In genomic region chr8:109493727-109494126, GRCm38 (mm10) we compare ENCODE assay signal across 26 mouse cellular contexts. TPM values are rescaled to one million over a fixed set of nuclear protein-coding genes. Genes with fewer than 3 reads are reported as not detected.
DNase-seq lines count a peak whose midpoint lies in the region; ATAC-seq and TF ChIP-seq lines count a peak whose summit lies in the region.
"Had no signal": no experiment of that assay in that cellular context is flagged by ENCODE, and none has a peak within 500 bp of the region (broad histone marks: within the 10 kb centered on the region; RNA-seq: fewer than 3 reads in every experiment).

Gene Pmfbp1, plus strand, starts transcription at chr8:109494027.

- peak within 1 kb of the TSS; percentile 13; the same call in 1 of the 2 replicates for H3K27ac ChIP-seq in left cerebral cortex, adult 2 months
- no peak within 1 kb of the TSS for H3K27ac ChIP-seq in testis, adult 2 months (ENCODE audit: control insufficient read depth, insufficient read depth, low read depth, low read length)
- peak within 1 kb of the TSS; percentile 69 for H3K27ac ChIP-seq in limb, embryonic 15.5 days
- H3K27ac ChIP-seq in midbrain, postnatal 0 days (ENCODE audit: low read depth, low read length), result no peak within 1 kb of the TSS
- H3K27ac ChIP-seq: embryonic facial prominence, embryonic 13.5 days; embryonic facial prominence, embryonic 15.5 days; forebrain, embryonic 10.5 days; forebrain, embryonic 12.5 days had no signal

- H3K4me2 ChIP-seq in limb, embryonic 15.5 days, result no peak within 1 kb of the TSS
- no peak within 1 kb of the TSS for H3K4me2 ChIP-seq in midbrain, postnatal 0 days (ENCODE audit: low read depth, low read length, poor library complexity, severe bottlenecking)
- H3K4me2 ChIP-seq: embryonic facial prominence, embryonic 13.5 days; embryonic facial prominence, embryonic 15.5 days; forebrain, embryonic 12.5 days had no signal

- ATAC-seq in limb, embryonic 15.5 days (ENCODE audit: insufficient number of reproducible peaks, low FRiP score, low TSS enrichment, low read depth), result no peak
- ATAC-seq in midbrain, postnatal 0 days (ENCODE audit: low FRiP score), result no peak
- ATAC-seq: forebrain, embryonic 14.5 days had no signal

- intact Hi-C loops in left cerebral cortex, adult 2 months (cut with DNase I), result loop anchor here (2.0 kb wide), 1 partner anchor 49 kb away; no protein-coding TSS in a partner anchor

- no peak for DNase-seq in left cerebral cortex, adult 2 months (ENCODE audit: extremely low spot score in 1 of 2, low spot score in 2 of 2)
- no peak for DNase-seq in left cerebral cortex, adult 9 months (ENCODE audit: low spot score in 2 of 2)
- no peak for DNase-seq in testis, postnatal 10 days (ENCODE audit: low spot score)
- DNase-seq in midbrain, postnatal 0 days (ENCODE audit: low spot score), result no peak
- DNase-seq: adrenal gland, adult 2 months; adrenal gland, postnatal 10 days; adrenal gland, postnatal 25 days; cerebellum, adult 11 months; cerebellum, adult 18-20 months; cerebellum, adult 8-10 months; cerebellum, adult 9-11 months; cerebellum, postnatal 14 days; cerebellum, postnatal 36 days; embryo, embryonic 11 days had no signal

- no peak within 1 kb of the TSS for H3K4me3 ChIP-seq in left cerebral cortex, adult 2 months
- peak within 1 kb of the TSS; percentile 85 for H3K4me3 ChIP-seq in testis, adult 2 months (ENCODE audit: control insufficient read depth, low read depth, low read length)
- no peak within 1 kb of the TSS for H3K4me3 ChIP-seq in limb, embryonic 15.5 days
- no peak within 1 kb of the TSS for H3K4me3 ChIP-seq in midbrain, postnatal 0 days (ENCODE audit: low read depth, low read length)
- H3K4me3 ChIP-seq: embryonic facial prominence, embryonic 13.5 days; embryonic facial prominence, embryonic 15.5 days; erythroblast, embryonic 14.5 days; forebrain, embryonic 10.5 days; forebrain, embryonic 12.5 days had no signal

- no peaks in the 10 kb centered on the region for H3K4me1 ChIP-seq in testis, adult 2 months (ENCODE audit: control insufficient read depth, insufficient read depth, low read length)
- H3K4me1 ChIP-seq in limb, embryonic 15.5 days, result no peaks in the 10 kb centered on the region
- no peaks in the 10 kb centered on the region for H3K4me1 ChIP-seq in midbrain, postnatal 0 days (ENCODE audit: insufficient read depth, low read length)
- H3K4me1 ChIP-seq: embryonic facial prominence, embryonic 13.5 days; embryonic facial prominence, embryonic 15.5 days; forebrain, embryonic 10.5 days; forebrain, embryonic 12.5 days had no signal

- no peaks in the 10 kb centered on the region for H3K27me3 ChIP-seq in testis, adult 2 months (ENCODE audit: control insufficient read depth, insufficient read depth, low read length)
- no peaks in the 10 kb centered on the region for H3K27me3 ChIP-seq in limb, embryonic 15.5 days
- no peaks in the 10 kb centered on the region for H3K27me3 ChIP-seq in midbrain, postnatal 0 days (ENCODE audit: insufficient read depth, low read length)
- H3K27me3 ChIP-seq: embryonic facial prominence, embryonic 13.5 days; embryonic facial prominence, embryonic 15.5 days; forebrain, embryonic 12.5 days had no signal

- H3K9ac ChIP-seq in limb, embryonic 15.5 days, result no peak within 1 kb of the TSS
- no peak within 1 kb of the TSS for H3K9ac ChIP-seq in midbrain, postnatal 0 days (replicated peaks; ENCODE audit: low read length, poor library complexity, severe bottlenecking)
- H3K9ac ChIP-seq: embryonic facial prominence, embryonic 13.5 days; embryonic facial prominence, embryonic 15.5 days; forebrain, embryonic 12.5 days had no signal

- H3K9me3 ChIP-seq in limb, embryonic 15.5 days, result no peaks in the 10 kb centered on the region
- H3K9me3 ChIP-seq in midbrain, postnatal 0 days (ENCODE audit: low read length), result no peaks in the 10 kb centered on the region
- H3K9me3 ChIP-seq: embryonic facial prominence, embryonic 13.5 days; embryonic facial prominence, embryonic 15.5 days; forebrain, embryonic 10.5 days; forebrain, embryonic 12.5 days had no signal

- TF ChIP-seq POLR2A in testis, adult 2 months (IDR thresholded peaks at IDR 0.05; ENCODE audit: control insufficient read depth, low read depth, low read length), result no peak

- TF ChIP-seq CTCF in left cerebral cortex, adult 2 months (IDR thresholded peaks at IDR 0.05), result no peak
- no peak for TF ChIP-seq CTCF in testis, adult 2 months (IDR thresholded peaks at IDR 0.05; ENCODE audit: control insufficient read depth, insufficient read depth, insufficient replicate concordance, low read depth, low read length)
- no peak for TF ChIP-seq CTCF in midbrain, postnatal 0 days (IDR thresholded peaks at IDR 0.05)

- no peaks in the 10 kb centered on the region for H3K36me3 ChIP-seq in testis, adult 2 months (ENCODE audit: control insufficient read depth, insufficient read depth, low read length)
- no peaks in the 10 kb centered on the region for H3K36me3 ChIP-seq in limb, embryonic 15.5 days
- H3K36me3 ChIP-seq in midbrain, postnatal 0 days (ENCODE audit: insufficient read depth, low read length), result no peaks in the 10 kb centered on the region
- H3K36me3 ChIP-seq: embryonic facial prominence, embryonic 13.5 days; embryonic facial prominence, embryonic 15.5 days; forebrain, embryonic 10.5 days; forebrain, embryonic 12.5 days had no signal

- WGBS in limb, embryonic 15.5 days, result 94% methylated on average over 6 of the region's 6 CpGs
- 96% methylated on average over 6 of the region's 6 CpGs for WGBS in midbrain, postnatal 0 days

RNA-seq across cellular contexts. Expression of gene Pmfbp1, which starts in this region (rescaled TPM):
- total RNA-seq in left cerebral cortex, adult 2 months (2021), result under 1 TPM; 0.32 to 0.42 TPM
- polyA plus RNA-seq in testis, adult 2 months (2012; rRNA removed), result 108 TPM in 2 replicates
- 0.12 and 0.27 TPM in 2 replicates for polyA plus RNA-seq in limb, embryonic 15.5 days (2015; fragmentation: Nextera tagmentation; extraction: Ambion mirVana)
- total RNA-seq in midbrain, postnatal 0 days (2014; rRNA removed), result 2.2 and 2.7 TPM in 2 replicates
- 1.2 TPM in 2 replicates for polyA plus RNA-seq in midbrain, postnatal 0 days (2015; fragmentation: Nextera tagmentation; extraction: Ambion mirVana)
- total RNA-seq: adrenal gland, adult 2 months; adrenal gland, postnatal 10 days; adrenal gland, postnatal 25 days; adrenal gland, postnatal 4 days; common myeloid progenitor, adult 5-6 weeks; ES-E14 had no signal
- polyA plus RNA-seq: adrenal gland, adult 2 months; C2C12; embryonic facial prominence, embryonic 15.5 days; erythroblast, embryonic 14.5 days had no signal

Comparison
In these comparisons a context has a peak if more than half of its experiments do, and no peak if none do; other contexts are left out.
1. RNA of gene Pmfbp1 (polyA plus RNA-seq): 108 TPM in testis, adult 2 months; 1.2 TPM in midbrain, postnatal 0 days and 0.12 to 0.27 TPM in limb, embryonic 15.5 days; every median in the first group is over 10 times any median in the second.
2. H3K27ac ChIP-seq: peak in left cerebral cortex, adult 2 months (single experiment) and limb, embryonic 15.5 days (single experiment); none in testis, adult 2 months (single experiment) and midbrain, postnatal 0 days (single experiment).